Mouse (Mus musculus) midbrain, embryonic 15.5 days (tissue): ENCODE measurements around the gene Ptprb. TPM values are rescaled to one million over a fixed set of nuclear protein-coding genes. Genes with fewer than 3 reads are reported as not detected.
A peak's percentile ranks its signal among the peaks of the same experiment; 100 is the strongest.

Experiments used
- ATAC-seq: fragments of 200-750 bp; cut with Nextera tagmentation; replicated peaks from 2 replicates; pipeline ENCODE4 v1.8.0; 2017; ENCODE audit warnings: moderate TSS enrichment
- H3K27ac ChIP-seq: fragments of 300-500 bp; sonication (generic); 2 replicates; pipeline ENCODE4 v1.5.1; 2015; ENCODE audit warnings: mild to moderate bottlenecking, inconsistent platforms
- H3K27me3 ChIP-seq: fragments of 300-500 bp; sonication (generic); replicated peaks from 2 replicates; pipeline ENCODE4 v1.6.1; 2015; ENCODE audit warnings: inconsistent platforms
- H3K36me3 ChIP-seq: fragments of 300-500 bp; sonication (generic); replicated peaks from 2 replicates; pipeline ENCODE4 v1.6.1; 2015; ENCODE audit warnings: inconsistent platforms
- H3K4me1 ChIP-seq: fragments of 300-500 bp; sonication (generic); 2 replicates; pipeline ENCODE4 v1.6.1; 2015; ENCODE audit warnings: inconsistent platforms
- H3K4me2 ChIP-seq: fragments of 300-500 bp; sonication (generic); 2 replicates; pipeline ENCODE4 v1.6.1; 2015; ENCODE audit warnings: inconsistent platforms, mild to moderate bottlenecking, moderate library complexity
- H3K4me3 ChIP-seq: fragments of 300-500 bp; sonication (generic); 2 replicates; pipeline ENCODE4 v1.5.1; 2015; ENCODE audit warnings: mild to moderate bottlenecking, inconsistent platforms
- H3K9ac ChIP-seq: fragments of 300-500 bp; sonication (generic); 2 replicates; pipeline ENCODE4 v1.6.1; 2015; ENCODE audit warnings: mild to moderate bottlenecking, inconsistent platforms
- H3K9me3 ChIP-seq: fragments of 300-500 bp; sonication (generic); 2 replicates; pipeline ENCODE4 v1.6.1; 2016; ENCODE audit warnings: inconsistent platforms
- WGBS: fragments of 180-500 bp; shearing (Covaris S2); methylation state at CpG from one replicate; pipeline ENCODE4 v1.1.7; 2015; ENCODE audit warnings: mixed read lengths; 5-methylcytosine and 5-hydroxymethylcytosine counted together
- polyA plus RNA-seq: library from polyadenylated mRNA; unstranded; fragments of >200 nt; fragmentation: Nextera tagmentation; extraction: Ambion mirVana; gene quantifications from 2 replicates; pipeline ENCODE4 v1.2.1, GENCODE M21; 2015

Gene Ptprb
- polyA plus RNA-seq, 1 experiment from 2014 or later, result 3.9 TPM

GRCm38 (mm10) chr10:116301258-116301657 lies 25.9 kb downstream of the Ptprb start:
- Histone ChIP-seq H3K27me3 (peaks cover 15% of the 10 kb centered on the region), H3K9me3 (no peaks in the 10 kb centered on the region), H3K36me3 (no peaks in the 10 kb centered on the region), H3K4me1 (peaks cover 12% of the 10 kb centered on the region), H3K4me2 (peak overlapping the region; percentile 98), H3K9ac (peak overlapping the region; percentile 37), H3K27ac (no peak overlapping the region), H3K4me3 (peak overlapping the region; percentile 47)
- peak; percentile 45; the same call in 1 of the 2 replicates for ATAC-seq
- WGBS, result under 1% methylated on average over 36 of the region's 36 CpGs

GRCm38 (mm10) chr10:116304355-116304754 lies 29.0 kb downstream of the Ptprb start:
- Histone ChIP-seq H3K27me3 (peaks cover 15% of the 10 kb centered on the region), H3K36me3 (no peaks in the 10 kb centered on the region), H3K9ac (no peak overlapping the region), H3K9me3 (no peaks in the 10 kb centered on the region), H3K27ac (no peak overlapping the region), H3K4me3 (no peak overlapping the region), H3K4me2 (no peak overlapping the region), H3K4me1 (peaks cover 12% of the 10 kb centered on the region)
- WGBS, result 94% methylated on average over 4 of the region's 4 CpGs
- no peak for ATAC-seq

GRCm38 (mm10) chr10:116309460-116309859 lies 34.1 kb downstream of the Ptprb start:
- WGBS, result 88% methylated on average over 2 of the region's 2 CpGs
- no peak overlapping the region for H3K4me2 ChIP-seq
- H3K27me3 ChIP-seq, result no peaks in the 10 kb centered on the region
- H3K36me3 ChIP-seq, result no peaks in the 10 kb centered on the region
- no peak for ATAC-seq
- H3K27ac ChIP-seq, result no peak overlapping the region
- H3K9ac ChIP-seq, result no peak overlapping the region
- no peaks in the 10 kb centered on the region for H3K9me3 ChIP-seq
- H3K4me1 ChIP-seq, result 0 out of 2 replicates have a peak, but pooled peaks cover 4% of the 10 kb centered on the region
- H3K4me3 ChIP-seq, result no peak overlapping the region

GRCm38 (mm10) chr10:116310516-116311210 lies 35.3 kb downstream of the Ptprb start:
- Histone ChIP-seq H3K9me3 (no peaks in the 10 kb centered on the region), H3K27me3 (no peaks in the 10 kb centered on the region), H3K4me3 (no peak overlapping the region), H3K27ac (no peak overlapping the region), H3K4me2 (no peak overlapping the region), H3K9ac (no peak overlapping the region), H3K4me1 (0 out of 2 replicates have a peak, but pooled peaks cover 4% of the 10 kb centered on the region), H3K36me3 (no peaks in the 10 kb centered on the region)
- no peak for ATAC-seq
- WGBS, result 46% methylated on average over 11 of the region's 11 CpGs

- Histone ChIP-seq H3K9ac (no peak overlapping the region), H3K4me1 (no peaks in the 10 kb centered on the region), H3K4me2 (no peak overlapping the region), H3K36me3 (no peaks in the 10 kb centered on the region), H3K27me3 (no peaks in the 10 kb centered on the region), H3K9me3 (no peaks in the 10 kb centered on the region), H3K4me3 (no peak overlapping the region), H3K27ac (no peak overlapping the region)
- 19% methylated on average over 12 of the region's 12 CpGs for WGBS
- 0 out of 2 replicates have a peak, but pooled peaks have one; percentile 24 for ATAC-seq
These were observed 43.9 kb downstream of the Ptprb start for GRCm38 (mm10) chr10:116319246-116319645.

GRCm38 (mm10) chr10:116329086-116329485 lies 53.8 kb downstream of the Ptprb start:
- H3K4me2 ChIP-seq, result no peak overlapping the region
- 17% methylated on average over 5 of the region's 5 CpGs for WGBS
- no peak overlapping the region for H3K4me3 ChIP-seq
- no peaks in the 10 kb centered on the region for H3K27me3 ChIP-seq
- H3K36me3 ChIP-seq, result no peaks in the 10 kb centered on the region
- no peaks in the 10 kb centered on the region for H3K9me3 ChIP-seq
- no peak overlapping the region for H3K27ac ChIP-seq
- no peak overlapping the region for H3K9ac ChIP-seq
- no peak for ATAC-seq
- peaks cover 8% of the 10 kb centered on the region for H3K4me1 ChIP-seq

GRCm38 (mm10) chr10:116330458-116330857 lies 55.1 kb downstream of the Ptprb start:
- peaks cover 8% of the 10 kb centered on the region for H3K4me1 ChIP-seq
- no peaks in the 10 kb centered on the region for H3K36me3 ChIP-seq
- peak overlapping the region; percentile 16; the same call in 1 of the 2 replicates for H3K4me3 ChIP-seq
- 0 out of 2 replicates have a peak, but pooled peaks have one; percentile 56 for ATAC-seq
- no peak overlapping the region for H3K27ac ChIP-seq
- H3K27me3 ChIP-seq, result no peaks in the 10 kb centered on the region
- no peak overlapping the region for H3K9ac ChIP-seq
- H3K9me3 ChIP-seq, result no peaks in the 10 kb centered on the region
- 15% methylated on average over 5 of the region's 5 CpGs for WGBS
- peak overlapping the region; percentile 47 for H3K4me2 ChIP-seq

- Histone ChIP-seq H3K4me2 (peak overlapping the region; percentile 47), H3K4me1 (peaks cover 8% of the 10 kb centered on the region), H3K27ac (no peak overlapping the region), H3K9me3 (no peaks in the 10 kb centered on the region), H3K9ac (no peak overlapping the region), H3K27me3 (no peaks in the 10 kb centered on the region), H3K36me3 (no peaks in the 10 kb centered on the region), H3K4me3 (peak overlapping the region; percentile 16)
- ATAC-seq, result no peak
- WGBS, result 17% methylated on average over 23 of the region's 23 CpGs
These were observed 55.7 kb downstream of the Ptprb start for GRCm38 (mm10) chr10:116330961-116331510.

GRCm38 (mm10) chr10:116333666-116334065 lies 58.3 kb downstream of the Ptprb start:
- H3K9me3 ChIP-seq, result no peaks in the 10 kb centered on the region
- H3K4me2 ChIP-seq, result no peak overlapping the region
- peaks cover 8% of the 10 kb centered on the region for H3K4me1 ChIP-seq
- H3K4me3 ChIP-seq, result no peak overlapping the region
- no peak overlapping the region for H3K9ac ChIP-seq
- ATAC-seq, result 0 out of 2 replicates have a peak, but pooled peaks have one; percentile 42
- no peaks in the 10 kb centered on the region for H3K36me3 ChIP-seq
- no peak overlapping the region for H3K27ac ChIP-seq
- WGBS, result 30% methylated on average over 16 of the region's 16 CpGs
- H3K27me3 ChIP-seq, result no peaks in the 10 kb centered on the region

- Histone ChIP-seq H3K27me3 (no peaks in the 10 kb centered on the region), H3K36me3 (no peaks in the 10 kb centered on the region), H3K9me3 (no peaks in the 10 kb centered on the region), H3K9ac (no peak overlapping the region), H3K4me2 (no peak overlapping the region), H3K4me3 (no peak overlapping the region), H3K27ac (no peak overlapping the region), H3K4me1 (peaks cover 8% of the 10 kb centered on the region)
- 89% methylated on average over 7 of the region's 7 CpGs for WGBS
- no peak for ATAC-seq
These were observed 58.8 kb downstream of the Ptprb start for GRCm38 (mm10) chr10:116334120-116334519.

GRCm38 (mm10) chr10:116335328-116335727 lies 60.0 kb downstream of the Ptprb start:
- no peaks in the 10 kb centered on the region for H3K27me3 ChIP-seq
- no peak overlapping the region for H3K4me3 ChIP-seq
- 88% methylated on average over 7 of the region's 7 CpGs for WGBS
- H3K9ac ChIP-seq, result no peak overlapping the region
- H3K27ac ChIP-seq, result no peak overlapping the region
- no peak for ATAC-seq
- no peak overlapping the region for H3K4me2 ChIP-seq
- no peaks in the 10 kb centered on the region for H3K36me3 ChIP-seq
- H3K9me3 ChIP-seq, result no peaks in the 10 kb centered on the region
- H3K4me1 ChIP-seq, result peaks cover 8% of the 10 kb centered on the region

- no peaks in the 10 kb centered on the region for H3K9me3 ChIP-seq
- H3K4me2 ChIP-seq, result no peak overlapping the region
- no peaks in the 10 kb centered on the region for H3K27me3 ChIP-seq
- 87% methylated on average over 12 of the region's 12 CpGs for WGBS
- H3K4me3 ChIP-seq, result no peak overlapping the region
- no peak for ATAC-seq
- H3K4me1 ChIP-seq, result no peaks in the 10 kb centered on the region
- H3K36me3 ChIP-seq, result no peaks in the 10 kb centered on the region
- H3K27ac ChIP-seq, result no peak overlapping the region
- no peak overlapping the region for H3K9ac ChIP-seq
These were observed 65.9 kb downstream of the Ptprb start for GRCm38 (mm10) chr10:116341194-116341593.
